Mouse (Mus musculus) neural tube, embryonic 13.5 days (tissue): ENCODE results near the gene 2310009B15Rik. TPM values are rescaled to one million over a fixed set of nuclear protein-coding genes. Genes with fewer than 3 reads are reported as not detected.

Source experiments
- ATAC-seq: fragments of 200-750 bp; cut with Nextera tagmentation; 2 replicates; pipeline ENCODE4 v1.8.0; 2017; ENCODE audit warnings: low read depth, mild to moderate bottlenecking, moderate TSS enrichment, moderate library complexity
- H3K27ac ChIP-seq: fragments of 300-500 bp; sonication (generic); replicated peaks from 2 replicates; pipeline ENCODE4 v1.5.1; 2015; ENCODE audit warnings: moderate library complexity, mild to moderate bottlenecking, inconsistent platforms
- H3K27me3 ChIP-seq: fragments of 300-500 bp; sonication (generic); 2 replicates; pipeline ENCODE4 v1.6.1; 2015; ENCODE audit warnings: mild to moderate bottlenecking, inconsistent platforms
- H3K36me3 ChIP-seq: fragments of 300-500 bp; sonication (generic); 2 replicates; pipeline ENCODE4 v1.6.1; 2015; ENCODE audit warnings: mild to moderate bottlenecking, inconsistent platforms
- H3K4me1 ChIP-seq: fragments of 300-500 bp; sonication (generic); replicated peaks from 2 replicates; pipeline ENCODE4 v1.6.1; 2015; ENCODE audit warnings: inconsistent platforms
- H3K4me2 ChIP-seq: fragments of 300-500 bp; sonication (generic); 2 replicates; pipeline ENCODE4 v1.6.1; 2015; ENCODE audit warnings: inconsistent platforms, mild to moderate bottlenecking, moderate library complexity
- H3K4me3 ChIP-seq: fragments of 300-500 bp; sonication (generic); 2 replicates; pipeline ENCODE4 v1.5.1; 2015; ENCODE audit warnings: mild to moderate bottlenecking, inconsistent platforms
- H3K9ac ChIP-seq: fragments of 300-500 bp; sonication (generic); 2 replicates; pipeline ENCODE4 v1.6.1; 2015; ENCODE audit warnings: moderate library complexity, mild to moderate bottlenecking, inconsistent platforms
- H3K9me3 ChIP-seq: fragments of 300-500 bp; sonication (generic); 2 replicates; pipeline ENCODE4 v1.6.1; 2016; ENCODE audit warnings: inconsistent platforms
- WGBS: fragments of 180-500 bp; shearing (Covaris S2); methylation state at CpG from one replicate; pipeline ENCODE4 v1.1.7; 2015; 5-methylcytosine and 5-hydroxymethylcytosine counted together
- polyA plus RNA-seq: library from polyadenylated mRNA; unstranded; fragments of >200 nt; fragmentation: Nextera tagmentation; extraction: Ambion mirVana; gene quantifications from 2 replicates; pipeline ENCODE4 v1.2.1, GENCODE M21; 2015

Gene 2310009B15Rik
- polyA plus RNA-seq, 1 experiment from 2014 or later: 31.0 TPM

DNA sequence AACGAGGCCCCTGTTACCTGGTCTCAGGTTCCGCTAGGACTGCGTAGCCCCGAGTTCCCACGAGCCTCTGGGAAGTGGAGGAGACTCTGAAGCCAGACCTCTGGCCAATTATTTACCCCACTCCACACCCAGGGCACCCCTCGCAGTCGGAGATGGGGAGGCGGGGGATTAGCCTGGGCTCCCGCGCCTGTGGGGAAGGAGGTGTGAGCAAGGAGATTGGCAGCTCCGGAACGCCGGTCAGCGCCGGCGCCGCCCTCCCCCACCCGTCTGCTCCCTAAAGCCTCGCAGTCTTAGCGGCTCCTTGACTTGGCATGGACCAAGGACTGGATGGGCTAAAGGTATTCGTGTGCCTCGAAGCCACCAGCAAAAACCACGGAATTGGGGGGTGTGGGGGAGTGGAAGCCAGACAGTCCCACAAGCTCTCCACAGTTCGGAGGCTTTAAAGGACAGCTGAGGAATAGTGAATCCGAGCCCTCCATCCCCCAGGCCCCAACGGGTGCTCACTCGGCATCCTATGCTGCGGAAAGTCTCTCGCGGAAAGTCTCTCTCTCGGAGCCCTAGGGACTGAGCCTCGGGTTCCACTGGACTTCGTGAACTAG lies 8.0 kb downstream of the 2310009B15Rik start, which contains the start of gene Lhx9:
TSS of gene Lhx9 (minus strand) at position 67 of the 599 bp plus-strand sequence.
- 1% methylated on average over 33 of the region's 33 CpGs for WGBS
- Histone ChIP-seq H3K27ac (no peak within 1 kb of the TSS), H3K4me2 (peak within 1 kb of the TSS; percentile 53), H3K9ac (no peak within 1 kb of the TSS), H3K4me1 (peaks cover 23% of the 10 kb centered on the region), H3K27me3 (peaks cover 83% of the 10 kb centered on the region), H3K4me3 (peak within 1 kb of the TSS; percentile 27), H3K36me3 (peaks cover 8% of the 10 kb centered on the region), H3K9me3 (no peaks in the 10 kb centered on the region)
- peak; percentile 36; the same call in 1 of the 2 replicates for ATAC-seq

DNA sequence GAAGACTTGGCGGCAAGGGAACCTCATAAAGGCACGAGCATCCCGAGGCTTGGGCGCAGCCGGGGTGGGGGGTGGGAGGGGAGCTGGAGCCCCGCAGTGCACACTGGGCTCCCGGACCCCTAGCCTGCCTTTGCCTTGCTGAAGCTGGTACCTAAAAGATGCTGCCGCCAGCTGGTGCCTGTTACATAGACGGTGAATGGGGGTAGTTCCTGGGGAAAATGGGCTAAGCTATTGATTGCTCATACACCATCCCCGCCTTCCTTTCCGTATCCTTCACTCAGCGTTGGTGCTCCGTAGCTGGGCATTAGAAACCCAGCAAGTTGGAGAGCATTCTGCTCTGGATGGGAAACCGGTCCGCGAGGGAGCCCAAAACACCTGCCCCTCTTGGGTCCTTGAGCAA lies 8.6 kb downstream of the 2310009B15Rik start:
- Histone ChIP-seq H3K9me3 (no peaks in the 10 kb centered on the region), H3K27ac (no peak overlapping the region), H3K9ac (no peak overlapping the region), H3K27me3 (peaks cover 89% of the 10 kb centered on the region), H3K4me2 (peak overlapping the region; percentile 53), H3K36me3 (peaks cover 8% of the 10 kb centered on the region), H3K4me3 (peak overlapping the region; percentile 27), H3K4me1 (peaks cover 29% of the 10 kb centered on the region)
- ATAC-seq: peak; percentile 23; the same call in 1 of the 2 replicates
- under 1% methylated on average over 16 of the region's 16 CpGs for WGBS

GRCm38 (mm10) chr1:138847146-138847545 lies 9.5 kb downstream of the 2310009B15Rik start:
- H3K9ac ChIP-seq: no peak overlapping the region
- no peak for ATAC-seq
- H3K4me3 ChIP-seq: peak overlapping the region; percentile 13; the same call in 1 of the 2 replicates
- peaks cover 33% of the 10 kb centered on the region for H3K4me1 ChIP-seq
- H3K36me3 ChIP-seq: peaks cover 8% of the 10 kb centered on the region
- H3K9me3 ChIP-seq: no peaks in the 10 kb centered on the region
- H3K27me3 ChIP-seq: peaks cover 92% of the 10 kb centered on the region
- H3K27ac ChIP-seq: no peak overlapping the region
- under 1% methylated on average over 21 of the region's 21 CpGs for WGBS
- H3K4me2 ChIP-seq: peak overlapping the region; percentile 18; the same call in 1 of the 2 replicates

DNA sequence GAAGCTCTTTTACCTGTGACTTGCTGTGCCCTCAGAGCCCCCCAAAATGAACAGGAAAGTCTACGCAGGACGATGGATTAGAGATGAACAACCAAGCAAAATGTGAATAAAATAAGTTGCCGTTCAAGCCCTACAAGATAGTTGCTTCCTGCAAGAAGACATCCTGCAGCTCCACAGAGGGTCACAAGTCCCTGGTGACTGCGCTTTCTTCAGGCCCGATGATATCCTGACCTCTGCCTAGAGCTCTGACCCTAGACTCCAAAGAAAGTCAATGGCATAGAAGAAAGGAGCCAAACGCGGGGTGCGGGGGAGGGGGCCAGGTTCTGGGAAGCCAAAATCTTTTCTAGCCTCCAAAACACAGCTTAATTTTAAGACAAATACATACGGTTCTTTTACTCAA lies 10.1 kb downstream of the 2310009B15Rik start:
- Histone ChIP-seq H3K4me2 (no peak overlapping the region), H3K9me3 (no peaks in the 10 kb centered on the region), H3K4me1 (peaks cover 39% of the 10 kb centered on the region), H3K9ac (no peak overlapping the region), H3K27ac (no peak overlapping the region), H3K27me3 (peaks cover 95% of the 10 kb centered on the region), H3K4me3 (peak overlapping the region; percentile 6; the same call in 1 of the 2 replicates), H3K36me3 (peaks cover 7% of the 10 kb centered on the region)
- under 1% methylated on average over 9 of the region's 9 CpGs for WGBS
- no peak for ATAC-seq

GRCm38 (mm10) chr1:138846131-138846530 lies 10.5 kb downstream of the 2310009B15Rik start:
- Histone ChIP-seq H3K4me1 (peaks cover 43% of the 10 kb centered on the region), H3K9ac (no peak overlapping the region), H3K4me3 (peak overlapping the region; percentile 6; the same call in 1 of the 2 replicates), H3K36me3 (peaks cover 3% of the 10 kb centered on the region), H3K4me2 (no peak overlapping the region), H3K9me3 (no peaks in the 10 kb centered on the region), H3K27ac (no peak overlapping the region), H3K27me3 (peaks cover 94% of the 10 kb centered on the region)
- no peak for ATAC-seq
- WGBS: 3% methylated on average over 12 of the region's 12 CpGs

DNA sequence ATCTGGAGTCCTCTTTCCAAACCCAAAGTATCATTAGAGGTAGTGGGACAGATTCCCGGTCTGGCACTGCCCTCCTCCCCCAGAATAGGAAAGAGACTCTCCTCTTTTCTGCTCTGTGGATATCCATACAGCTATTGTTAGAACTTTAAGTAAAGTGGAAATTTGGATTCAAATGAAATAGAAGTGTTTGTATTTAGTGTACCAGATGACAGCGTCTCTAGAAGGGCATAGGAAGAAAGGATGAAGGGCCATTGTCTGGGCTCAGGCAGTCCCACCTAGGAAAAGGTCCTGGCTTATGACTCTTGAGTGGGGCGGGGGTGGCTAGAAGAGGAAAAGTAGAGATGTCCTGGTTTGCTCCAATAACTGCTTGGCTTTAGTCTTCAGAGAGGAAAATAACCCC lies 11.2 kb downstream of the 2310009B15Rik start:
- Histone ChIP-seq H3K4me3 (no peak overlapping the region), H3K27ac (no peak overlapping the region), H3K9ac (no peak overlapping the region), H3K4me2 (no peak overlapping the region), H3K36me3 (no peaks in the 10 kb centered on the region), H3K27me3 (peaks cover 94% of the 10 kb centered on the region), H3K9me3 (no peaks in the 10 kb centered on the region), H3K4me1 (peaks cover 47% of the 10 kb centered on the region)
- WGBS: 8% methylated on average over 3 of the region's 3 CpGs
- ATAC-seq: no peak

- Histone ChIP-seq H3K36me3 (no peaks in the 10 kb centered on the region), H3K4me1 (peaks cover 47% of the 10 kb centered on the region), H3K4me2 (peak overlapping the region; percentile 52), H3K9ac (no peak overlapping the region), H3K27me3 (peaks cover 94% of the 10 kb centered on the region), H3K27ac (no peak overlapping the region), H3K4me3 (0 out of 2 replicates have a peak overlapping the region, but pooled peaks have one; percentile 32), H3K9me3 (no peaks in the 10 kb centered on the region)
- no peak for ATAC-seq
- WGBS: 3% methylated on average over 3 of the region's 3 CpGs
Measured at GRCm38 (mm10) chr1:138844166-138844565, 12.5 kb downstream of the 2310009B15Rik start.

- H3K9me3 ChIP-seq: no peaks in the 10 kb centered on the region
- peak overlapping the region; percentile 52 for H3K9ac ChIP-seq
- H3K4me2 ChIP-seq: peak overlapping the region; percentile 52
- H3K27ac ChIP-seq: 0 out of 2 replicates have a peak overlapping the region, but pooled peaks have one; percentile 6
- H3K27me3 ChIP-seq: peaks cover 94% of the 10 kb centered on the region
- H3K4me1 ChIP-seq: peaks cover 41% of the 10 kb centered on the region
- under 1% methylated on average over 35 of the region's 35 CpGs for WGBS
- no peaks in the 10 kb centered on the region for H3K36me3 ChIP-seq
- peak overlapping the region; percentile 32 for H3K4me3 ChIP-seq
- ATAC-seq: no peak
Measured at GRCm38 (mm10) chr1:138843361-138844091, 13.1 kb downstream of the 2310009B15Rik start.

DNA sequence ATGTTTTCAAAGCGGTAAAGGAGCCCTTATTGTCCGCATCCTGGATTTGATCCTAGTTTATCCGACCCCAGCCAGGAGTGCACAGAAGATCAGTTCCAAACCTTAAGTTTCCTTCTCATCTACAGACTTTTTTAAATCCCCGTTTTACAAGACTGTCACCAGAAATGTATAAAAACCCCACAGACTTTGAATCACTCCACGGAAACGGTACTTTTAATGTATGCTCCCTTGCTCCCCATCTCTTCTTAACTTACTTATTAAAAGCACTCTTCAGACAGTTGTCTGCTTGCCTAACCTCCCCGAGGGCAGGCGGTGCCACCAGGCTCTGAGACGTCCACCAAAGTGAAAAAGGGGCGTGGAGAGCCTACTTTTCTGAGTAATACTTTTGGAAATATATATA lies 13.9 kb downstream of the 2310009B15Rik start:
- Histone ChIP-seq H3K36me3 (no peaks in the 10 kb centered on the region), H3K27ac (no peak overlapping the region), H3K4me2 (peak overlapping the region; percentile 52; the same call in 1 of the 2 replicates), H3K4me1 (peaks cover 41% of the 10 kb centered on the region), H3K4me3 (no peak overlapping the region), H3K9me3 (no peaks in the 10 kb centered on the region), H3K9ac (no peak overlapping the region), H3K27me3 (peaks cover 94% of the 10 kb centered on the region)
- no peak for ATAC-seq
- WGBS: under 1% methylated on average over 10 of the region's 10 CpGs

DNA sequence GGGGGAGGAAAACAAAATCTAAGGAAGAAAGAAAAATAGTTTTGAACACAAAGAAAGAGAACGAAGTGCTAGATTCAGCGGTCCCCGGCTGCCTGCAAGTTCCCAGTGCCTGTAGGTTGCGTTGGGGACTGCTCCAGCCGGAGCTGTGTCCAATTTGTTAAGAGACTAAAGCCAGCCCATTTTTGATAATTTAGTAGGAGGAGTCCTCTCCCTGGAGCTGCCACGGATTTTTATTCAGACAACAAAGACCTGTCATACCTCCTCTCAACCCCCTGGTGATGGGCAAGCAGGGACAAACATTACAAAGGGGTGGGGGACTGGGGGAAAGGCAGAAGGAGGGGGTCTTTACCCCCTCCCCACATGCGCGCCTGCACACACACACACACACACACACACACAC lies 14.3 kb downstream of the 2310009B15Rik start:
- no peaks in the 10 kb centered on the region for H3K9me3 ChIP-seq
- H3K4me1 ChIP-seq: peaks cover 42% of the 10 kb centered on the region
- H3K27ac ChIP-seq: no peak overlapping the region
- peaks cover 96% of the 10 kb centered on the region for H3K27me3 ChIP-seq
- peak overlapping the region; percentile 31 for H3K4me3 ChIP-seq
- no peaks in the 10 kb centered on the region for H3K36me3 ChIP-seq
- 0% methylated on average over 8 of the region's 8 CpGs for WGBS
- H3K9ac ChIP-seq: no peak overlapping the region
- peak overlapping the region; percentile 52 for H3K4me2 ChIP-seq
- peak; percentile 41; the same call in 1 of the 2 replicates for ATAC-seq

DNA sequence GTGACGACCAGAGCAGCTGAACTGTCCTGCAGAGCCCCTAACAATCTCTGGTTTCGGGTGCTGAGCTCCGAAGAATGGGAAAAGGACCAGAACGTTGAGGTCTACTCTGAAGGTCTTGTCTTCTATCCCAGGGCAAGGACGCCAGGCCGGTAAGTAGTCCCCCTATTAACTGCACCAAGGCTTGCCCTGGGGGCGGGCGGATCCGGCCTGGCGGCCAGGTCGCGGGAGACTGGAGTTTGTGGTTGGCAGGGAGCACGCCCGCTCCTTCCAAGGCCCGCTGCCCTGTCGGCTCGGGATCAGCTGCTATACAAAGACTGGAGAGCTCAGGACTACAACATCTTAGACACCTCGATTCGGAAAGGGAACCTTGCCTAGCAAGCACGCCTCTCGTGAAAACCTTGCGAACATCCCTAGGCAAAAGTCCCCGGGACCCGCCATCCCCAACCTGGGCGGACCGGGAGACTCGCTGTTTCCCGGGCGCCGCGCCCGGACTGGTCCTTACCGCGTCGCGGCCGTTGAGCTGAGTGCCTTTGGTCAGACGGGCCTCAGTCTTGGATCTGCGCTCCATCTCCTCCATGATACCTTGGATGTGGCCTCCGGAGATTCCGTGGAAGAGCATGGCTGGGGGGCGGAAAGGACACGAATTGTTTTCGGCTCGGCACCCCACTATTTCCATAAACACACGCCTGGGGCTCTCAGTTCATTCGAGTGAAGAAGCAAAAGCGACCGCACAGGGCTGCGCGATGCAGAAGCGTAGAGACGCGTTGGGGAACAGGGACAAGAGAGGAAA lies 15.2 kb downstream of the 2310009B15Rik start:
- H3K27me3 ChIP-seq: peaks cover 97% of the 10 kb centered on the region
- peaks cover 39% of the 10 kb centered on the region for H3K4me1 ChIP-seq
- H3K27ac ChIP-seq: 0 out of 2 replicates have a peak overlapping the region, but pooled peaks have one; percentile 5
- H3K4me3 ChIP-seq: peak overlapping the region; percentile 31
- no peaks in the 10 kb centered on the region for H3K9me3 ChIP-seq
- no peak; the same call in 1 of the 2 replicates for ATAC-seq
- peak overlapping the region; percentile 35 for H3K9ac ChIP-seq
- H3K36me3 ChIP-seq: no peaks in the 10 kb centered on the region
- peak overlapping the region; percentile 52 for H3K4me2 ChIP-seq
- 3% methylated on average over 54 of the region's 54 CpGs for WGBS
